Mouse (Mus musculus): ENCODE results near the gene Osbpl7.

Gene Osbpl7

DNA sequence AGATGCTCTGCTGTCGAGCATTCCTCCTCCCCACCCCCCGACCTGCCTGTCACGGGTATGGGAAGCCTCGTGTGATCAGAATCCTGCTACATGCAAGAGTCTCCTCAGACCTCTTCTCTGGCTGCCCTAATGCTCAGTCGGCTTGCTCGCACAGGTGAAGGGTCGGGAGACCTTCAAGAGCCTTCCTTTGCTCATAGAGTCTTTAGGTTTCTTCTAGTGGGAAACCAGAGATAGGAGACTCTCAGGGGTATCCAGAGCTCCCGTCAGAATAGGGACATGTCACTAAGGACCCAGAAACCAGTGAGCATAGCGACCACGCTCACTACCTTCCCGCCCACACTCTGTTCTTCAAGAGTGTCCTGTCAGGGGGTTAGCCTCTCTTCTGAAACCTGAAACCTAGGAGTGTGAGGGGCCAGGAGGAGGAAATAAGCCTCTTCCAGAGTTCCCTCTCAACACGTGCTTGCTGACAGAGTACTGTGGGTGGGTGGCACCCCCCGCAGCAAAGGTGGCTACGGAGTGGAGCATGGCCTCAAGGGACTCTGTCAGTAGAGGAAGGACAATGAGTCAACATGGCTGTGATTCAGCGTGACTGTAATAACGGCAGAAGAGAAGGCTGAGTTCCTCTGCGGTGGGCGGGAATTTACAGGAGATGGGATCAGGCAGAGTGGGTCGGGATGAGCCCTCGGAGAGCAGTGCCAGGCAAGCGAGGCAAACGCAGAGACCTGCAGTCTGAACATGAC, 33.1 kb downstream of the Osbpl7 start:
- DNase-seq, result peak; percentile 43

DNA sequence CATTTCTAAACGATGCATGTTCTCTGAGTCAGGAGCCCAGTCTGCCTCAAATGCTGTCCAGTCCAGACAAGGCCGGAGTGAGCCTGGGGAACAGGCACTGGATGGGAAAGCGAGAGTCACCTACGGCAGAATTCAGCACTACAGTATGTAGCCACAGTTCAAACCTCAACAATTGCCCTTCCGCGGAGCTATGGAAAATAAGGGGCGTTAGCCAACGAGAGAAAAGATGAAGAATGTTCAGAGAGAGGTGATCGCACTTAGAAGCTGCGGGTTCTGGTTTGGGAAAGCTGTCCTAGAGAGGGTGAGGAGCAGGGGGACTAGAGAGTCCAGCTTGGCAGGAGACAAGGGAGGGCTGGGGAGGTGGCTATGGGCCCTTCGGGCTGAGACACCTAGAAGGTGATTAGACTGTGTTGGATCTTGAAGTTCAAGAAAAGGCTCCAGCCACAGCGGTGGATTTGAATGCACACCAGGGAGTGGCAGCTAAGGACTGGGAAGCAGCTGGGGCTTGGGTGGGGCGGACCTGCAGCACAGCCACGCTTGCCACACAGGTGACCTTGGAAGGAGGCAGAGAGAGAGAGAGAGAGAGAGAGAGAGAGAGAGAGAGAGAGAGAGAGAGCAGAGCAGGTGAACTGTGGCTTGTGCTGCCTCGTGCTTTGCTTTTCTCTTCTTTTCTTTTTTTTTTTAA, 34.5 kb downstream of the Osbpl7 start:
- DNase-seq, result no peak

DNA sequence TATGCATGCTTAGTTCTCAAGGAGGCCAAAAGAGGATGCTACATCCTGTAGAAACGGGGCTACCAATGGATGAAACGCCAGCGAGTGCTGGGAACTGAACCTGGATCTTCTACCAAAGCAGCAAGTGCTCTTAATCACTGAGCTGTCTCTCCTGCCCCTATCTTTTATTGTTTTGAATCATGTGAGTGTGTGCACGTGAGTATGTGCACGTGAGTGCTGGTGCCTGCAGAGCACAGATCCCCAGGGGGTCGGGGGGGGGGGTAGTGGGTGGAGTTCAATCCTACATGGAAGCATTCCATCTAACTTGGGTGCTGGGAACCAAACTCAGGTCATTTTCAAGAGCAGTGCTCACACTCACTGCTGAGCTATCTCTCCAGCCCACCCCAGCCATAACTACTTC, 35.9 kb downstream of the Osbpl7 start:
- DNase-seq, result no peak

DNA sequence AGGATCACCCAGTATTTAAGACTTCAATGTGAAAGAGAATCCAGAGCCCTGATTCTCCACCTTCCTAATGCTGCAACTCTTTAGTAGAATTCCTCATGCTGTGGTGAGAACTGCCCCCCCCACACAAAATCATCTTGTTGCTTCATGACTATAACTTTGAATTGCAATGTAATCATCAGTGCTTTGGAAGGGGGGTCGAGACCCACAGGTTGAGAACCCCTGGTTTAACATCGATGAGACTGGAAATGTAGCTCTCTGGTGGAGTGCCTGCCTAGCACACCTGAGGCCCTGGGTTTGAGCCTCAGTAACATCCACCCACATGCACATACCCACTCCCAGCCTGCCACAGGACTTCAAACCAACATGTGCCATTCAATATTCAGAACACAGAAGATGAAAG, 44.2 kb downstream of the Osbpl7 start:
- DNase-seq, result no peak

DNA sequence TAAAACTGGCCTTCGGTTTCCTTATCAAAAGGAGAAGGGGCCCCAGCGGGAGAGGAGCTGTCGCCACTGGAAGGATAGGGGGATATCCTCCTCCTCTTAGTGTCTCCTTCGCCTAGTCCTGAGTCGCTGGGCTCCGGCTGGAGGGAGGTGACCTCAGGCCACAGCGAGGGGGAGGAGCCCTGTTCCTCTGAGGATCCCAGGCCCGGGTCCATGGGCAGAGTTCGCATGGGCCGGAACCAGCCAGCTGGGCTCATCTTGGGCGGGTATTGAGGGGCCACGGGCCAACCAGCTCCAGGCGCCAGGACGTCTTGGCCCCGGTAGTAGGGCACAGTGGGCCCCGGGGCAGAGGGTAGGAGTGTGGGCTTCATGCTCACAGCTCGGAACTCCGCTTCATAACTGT, 48.4 kb downstream of the Osbpl7 start:
- DNase-seq, result no peak

DNA sequence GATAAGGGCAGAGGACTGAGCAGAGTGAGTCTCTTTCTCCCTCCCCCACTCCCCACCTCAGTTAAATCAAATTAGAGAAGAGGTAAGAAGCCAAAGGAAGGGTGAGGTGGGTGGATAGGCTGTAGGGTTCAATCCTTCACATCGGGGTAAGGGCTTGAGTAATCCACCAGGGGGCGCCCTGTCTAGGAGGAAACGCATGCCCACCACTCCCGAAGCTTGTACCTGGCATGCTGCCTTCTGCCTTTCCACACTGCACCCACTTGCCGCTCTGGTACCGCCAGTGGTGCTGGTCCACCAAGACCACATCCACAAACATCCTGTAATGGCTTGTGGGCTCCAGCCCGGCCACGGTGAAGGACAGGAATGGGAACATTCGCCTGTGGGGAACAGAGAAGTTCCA, 51.3 kb downstream of the Osbpl7 start:
- DNase-seq, result peak; percentile 33

DNA sequence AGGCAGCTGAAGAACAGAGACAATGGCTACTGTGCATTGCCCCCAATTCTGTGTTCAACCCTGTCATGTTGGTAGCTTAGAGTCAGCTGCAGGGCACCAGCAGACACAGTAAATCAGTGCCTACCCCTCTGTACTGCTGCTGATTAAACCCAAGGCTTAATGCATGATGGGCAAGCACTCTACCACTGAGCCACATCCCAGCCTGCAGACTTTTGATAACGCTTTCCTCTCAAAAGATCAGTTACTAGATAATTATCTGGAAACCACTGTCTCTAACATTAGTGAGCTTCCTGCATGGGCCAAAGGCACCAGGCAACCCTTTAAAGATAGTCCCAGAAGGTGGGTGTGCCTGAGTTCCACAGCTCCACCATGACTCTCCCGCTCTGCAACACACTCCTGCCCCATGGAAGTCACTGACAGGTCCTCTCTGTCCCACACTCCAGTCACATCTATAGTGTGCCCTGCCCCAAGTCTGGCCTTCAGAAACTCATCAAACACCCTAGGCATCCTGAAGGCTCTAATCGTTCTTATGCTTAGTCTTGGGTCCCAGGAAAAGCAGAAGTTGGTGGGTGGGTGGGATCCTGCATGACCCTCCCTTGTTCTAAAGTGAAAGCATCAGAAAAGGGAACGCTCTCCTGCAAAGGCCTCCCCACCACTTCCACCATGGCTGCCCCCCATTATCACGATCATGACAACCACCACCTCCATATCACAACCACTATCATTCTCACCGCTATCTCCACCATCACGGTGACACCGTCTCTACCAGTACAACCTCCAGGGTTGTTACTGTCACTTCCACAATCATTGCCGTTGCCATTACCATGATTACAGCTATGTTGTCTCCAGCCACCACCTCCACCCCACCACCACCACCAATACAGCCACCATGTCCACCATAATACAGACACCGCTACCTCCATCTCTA, 53.0 kb downstream of the Osbpl7 start:
- DNase-seq, result no peak

DNA sequence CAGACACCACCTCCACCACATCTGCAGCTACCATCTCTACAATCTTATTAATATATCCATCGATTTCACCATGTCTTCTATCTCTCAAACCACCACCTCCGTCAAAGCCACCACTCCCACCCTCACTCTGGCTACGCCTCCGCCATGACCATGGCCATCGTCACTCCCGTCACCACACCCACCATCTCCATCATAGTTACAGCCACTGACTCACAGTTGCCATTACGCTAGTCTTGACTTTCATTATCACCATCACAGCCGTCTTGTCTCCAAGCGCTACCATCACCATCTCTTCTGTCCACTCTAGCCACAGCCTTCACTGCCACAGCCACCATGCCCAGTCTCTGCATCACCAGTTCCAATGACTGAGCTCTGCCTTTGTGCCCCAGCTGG, 53.7 kb downstream of the Osbpl7 start:
- no peak for DNase-seq

DNA sequence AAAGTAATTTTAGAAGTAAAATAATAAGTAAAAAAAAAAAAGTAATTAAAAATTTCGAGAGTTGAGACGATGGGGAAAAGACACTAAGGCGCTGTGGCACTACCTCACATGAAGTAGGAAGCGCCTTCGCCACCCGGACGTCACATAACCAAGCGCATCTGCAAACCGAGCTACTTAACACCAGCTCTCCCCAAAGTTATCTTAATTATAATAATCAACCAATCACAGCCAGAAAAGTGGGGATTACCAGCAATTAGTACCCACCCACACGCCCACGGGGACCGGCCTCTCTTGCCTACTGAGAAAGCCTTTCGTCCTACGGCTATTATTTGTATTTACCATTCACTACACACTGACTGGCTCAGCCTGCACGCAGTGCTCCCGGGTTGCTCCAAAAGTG, 58.5 kb downstream of the Osbpl7 start:
- DNase-seq, result no peak

DNA sequence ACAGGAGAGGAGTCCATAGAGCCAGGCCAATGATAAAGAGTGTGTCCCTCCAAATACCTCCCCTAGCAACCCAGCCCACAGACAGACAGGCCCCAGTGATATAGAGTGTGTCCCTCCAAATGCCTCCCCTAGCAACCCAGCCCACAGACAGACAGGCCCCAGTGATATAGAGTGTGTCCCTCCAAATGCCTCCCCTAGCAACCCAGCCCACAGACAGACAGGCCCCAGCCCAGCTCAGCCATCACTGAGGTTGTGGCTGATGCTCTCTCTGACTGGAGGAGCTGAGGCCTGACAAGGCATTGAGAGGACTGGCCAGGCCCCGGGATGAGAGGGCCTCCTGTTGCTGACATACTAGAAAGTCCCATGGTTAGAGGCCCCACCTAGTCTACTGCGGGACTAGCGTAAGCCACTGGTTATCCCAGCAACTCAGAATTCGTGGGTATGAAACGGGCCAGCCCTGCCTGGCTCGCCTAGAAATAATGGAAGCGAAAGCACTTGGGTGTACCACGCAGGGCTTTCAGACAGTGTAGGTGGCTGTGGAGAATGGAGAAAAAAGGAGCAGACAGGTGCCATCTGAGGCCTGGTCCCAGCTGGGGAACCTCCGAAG, 62.2 kb downstream of the Osbpl7 start:
- DNase-seq, result no peak

DNA sequence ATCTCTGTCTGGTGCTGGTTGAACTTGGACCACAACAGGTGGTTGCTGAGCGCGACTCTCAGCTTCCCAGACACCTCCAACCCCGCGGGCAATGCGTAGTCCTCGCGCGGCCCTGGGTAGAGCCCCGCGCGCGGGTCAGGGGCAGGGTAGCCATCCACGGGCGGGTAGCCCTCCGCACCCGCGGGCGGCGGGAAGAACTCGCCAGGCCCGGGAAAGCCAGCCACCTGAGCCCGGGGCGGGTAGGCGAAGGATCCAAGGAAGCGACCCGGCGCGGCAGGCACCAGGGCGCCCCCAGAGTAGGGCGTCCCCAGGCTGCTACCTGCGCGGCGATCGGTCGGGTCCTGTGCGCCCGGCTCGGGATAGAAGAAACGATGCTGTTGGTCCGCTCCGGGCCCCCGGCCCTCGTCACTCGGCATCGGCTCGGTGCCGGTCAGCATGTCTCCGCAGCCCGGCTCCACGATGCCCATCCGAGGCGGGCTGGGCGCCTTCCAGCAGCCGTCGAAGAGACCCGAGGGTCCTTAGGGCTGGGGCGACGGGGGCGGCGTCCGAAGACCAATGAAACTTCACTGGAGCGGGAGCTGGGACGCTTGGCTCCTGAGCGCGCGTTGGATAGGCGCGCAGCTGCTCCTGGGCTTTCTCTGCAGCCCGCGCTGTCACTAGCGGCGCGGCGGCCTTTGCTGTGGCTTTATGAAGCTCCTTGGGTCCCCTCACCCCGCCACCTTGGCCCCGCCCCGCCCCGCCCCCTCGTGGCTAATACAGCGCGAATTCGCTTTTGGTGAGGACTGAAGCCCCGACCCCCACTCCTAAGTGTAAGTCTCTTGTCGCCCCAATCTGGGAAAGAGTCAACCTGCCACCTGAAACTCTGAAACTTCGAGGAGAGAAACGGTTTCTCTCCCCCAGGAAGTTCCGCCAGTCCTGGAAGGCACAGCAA, 64.5 kb downstream of the Osbpl7 start, which contains the start of gene Tbx21:
Tbx21 (minus strand) TSS at position 661 of the 931 bp plus-strand sequence.
- DNase-seq, result no peak

DNA sequence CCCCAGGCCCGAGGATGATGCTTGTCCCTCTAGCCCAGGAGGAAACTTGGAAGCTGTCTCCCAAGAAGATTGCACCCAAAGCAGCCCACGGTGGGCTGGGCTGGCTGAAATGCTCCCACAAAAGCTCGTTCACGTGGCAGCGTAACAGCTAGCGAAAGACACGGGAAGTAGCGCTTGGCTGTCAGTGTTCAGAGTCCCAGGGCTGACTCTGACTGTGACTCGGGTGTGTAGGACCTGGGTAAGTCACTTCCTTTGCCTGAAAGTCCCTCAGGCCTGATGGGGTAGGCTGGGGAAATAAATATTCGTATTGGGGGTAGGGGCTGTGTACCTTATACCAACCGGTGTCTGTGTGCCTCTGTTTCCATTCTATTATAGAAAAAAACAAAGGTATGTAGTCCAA, 65.4 kb downstream of the Osbpl7 start:
- DNase-seq, result no peak
